Mouse (Mus musculus): ENCODE measurements at regions not wholly inside any gene's neighbourhood (a gene's known extent, or its start where the extent isn't known, plus 50 kb on each side); places are given as distances from the start of the nearest gene placed in this dataset.

DNA sequence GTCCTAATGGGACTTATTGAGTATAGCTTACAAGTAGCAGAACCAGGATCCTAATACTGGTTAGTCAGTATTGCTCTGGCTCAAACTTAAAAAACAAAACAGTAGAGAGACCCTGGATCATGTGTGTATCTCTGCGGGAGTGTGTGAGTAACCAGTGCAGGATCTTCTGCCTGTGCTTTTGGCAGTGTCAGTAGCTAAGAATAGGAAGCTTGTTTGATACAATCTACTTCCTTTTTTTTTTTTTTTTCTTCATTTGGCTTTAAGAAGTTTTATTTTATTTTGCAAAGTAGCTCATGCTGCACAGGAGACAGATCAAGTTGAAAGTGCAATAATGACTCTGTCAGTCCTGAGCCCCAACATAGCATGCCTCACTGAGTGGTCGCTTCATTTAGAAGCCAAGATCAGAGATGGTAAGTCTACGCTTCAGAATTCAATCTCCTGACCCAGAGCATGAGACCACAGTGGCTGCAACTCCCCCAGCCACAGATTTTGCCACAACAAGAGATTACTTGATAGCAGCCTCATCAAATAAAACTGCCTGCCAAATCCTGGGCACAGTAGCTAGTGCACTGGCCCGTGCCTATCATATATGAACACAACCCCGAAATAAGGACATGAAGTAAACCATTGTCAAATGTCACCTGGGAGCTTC, 306.4 kb upstream of the Pitrm1 start:
- no peak overlapping the region for H3K4me3 ChIP-seq (ENCODE audit: control insufficient read depth in 1 of 2, insufficient read depth in 1 of 2, low read depth in 2 of 2, low read length in 2 of 2)
- H3K79me2 ChIP-seq (ENCODE audit: control insufficient read depth, insufficient read depth, low read length, poor library complexity): no peaks in the 10 kb centered on the region
- no peaks in the 10 kb centered on the region for H3K9me3 ChIP-seq (replicated peaks; ENCODE audit: insufficient read depth, low read length)
- no peaks in the 10 kb centered on the region for H3K36me3 ChIP-seq (ENCODE audit: control insufficient read depth in 1 of 2, insufficient read depth in 2 of 2, low read length in 2 of 2)
- DNase-seq (ENCODE audit: low read depth, low spot score): peak; percentile 6
- H3K27me3 ChIP-seq (ENCODE audit: control insufficient read depth in 1 of 2, insufficient read depth in 2 of 2, low read length in 2 of 2): no peaks in the 10 kb centered on the region
- no peak overlapping the region for H3K9ac ChIP-seq (ENCODE audit: control insufficient read depth, low read depth, low read length, poor library complexity, severe bottlenecking)
- TF ChIP-seq ZNF384 (IDR thresholded peaks at IDR 0.05; ENCODE audit: low read depth, low read length) (peak; percentile 62; the same call in 1 of the 2 replicates), MYC (IDR thresholded peaks at IDR 0.05; ENCODE audit: low read depth, low read length) (no peak), ETS1 (IDR thresholded peaks at IDR 0.05; ENCODE audit: low read depth, low read length) (no peak)
- H3K27ac ChIP-seq (ENCODE audit: control insufficient read depth, low read depth, low read length): no peak overlapping the region
- no peaks in the 10 kb centered on the region for H3K4me1 ChIP-seq (ENCODE audit: control insufficient read depth in 1 of 2, insufficient read depth in 2 of 2, low read length in 2 of 2)

DNA sequence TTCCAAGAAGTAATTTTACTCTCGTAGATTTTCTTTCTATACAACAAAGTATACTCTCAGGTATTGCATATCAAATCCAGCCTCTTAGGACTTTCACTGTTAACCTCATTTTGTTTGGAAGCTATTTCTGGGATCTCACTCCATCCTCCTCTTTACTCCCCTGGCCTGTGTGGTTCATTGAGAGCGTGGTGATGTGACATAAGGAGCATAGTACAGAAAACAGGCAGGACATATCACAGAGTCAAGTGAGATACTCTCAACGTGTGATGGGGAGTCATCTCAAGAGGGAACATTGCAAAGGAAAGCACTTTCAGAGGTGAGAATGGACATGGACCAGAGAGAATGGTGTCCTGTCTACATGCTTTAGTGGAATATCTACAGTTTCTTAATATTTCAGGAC, 297.8 kb upstream of the Pitrm1 start:
- Histone ChIP-seq H3K4me3 (ENCODE audit: control insufficient read depth in 1 of 2, insufficient read depth in 1 of 2, low read depth in 2 of 2, low read length in 2 of 2) (no peak overlapping the region), H3K27me3 (ENCODE audit: control insufficient read depth in 1 of 2, insufficient read depth in 2 of 2, low read length in 2 of 2) (no peaks in the 10 kb centered on the region), H3K36me3 (ENCODE audit: control insufficient read depth in 1 of 2, insufficient read depth in 2 of 2, low read length in 2 of 2) (no peaks in the 10 kb centered on the region), H3K9me3 (replicated peaks; ENCODE audit: insufficient read depth, low read length) (no peaks in the 10 kb centered on the region), H3K27ac (ENCODE audit: control insufficient read depth, low read depth, low read length) (no peak overlapping the region), H3K79me2 (ENCODE audit: control insufficient read depth, insufficient read depth, low read length, poor library complexity) (no peaks in the 10 kb centered on the region), H3K4me1 (ENCODE audit: control insufficient read depth in 1 of 2, insufficient read depth in 2 of 2, low read length in 2 of 2) (no peaks in the 10 kb centered on the region), H3K9ac (ENCODE audit: control insufficient read depth, low read depth, low read length, poor library complexity, severe bottlenecking) (no peak overlapping the region)
- no peak for TF ChIP-seq USF2 (IDR thresholded peaks at IDR 0.05; ENCODE audit: borderline replicate concordance in 1 of 2, insufficient read depth in 1 of 2, low read depth in 1 of 2, low read length in 2 of 2)
- TF ChIP-seq TBP (IDR thresholded peaks at IDR 0.05; ENCODE audit: low read depth, low read length): no peak
- TF ChIP-seq KAT2A (conservative IDR thresholded peaks at IDR 0.05; ENCODE audit: low read depth, low read length): no peak
- no peak for DNase-seq (ENCODE audit: low read depth, low spot score)

DNA sequence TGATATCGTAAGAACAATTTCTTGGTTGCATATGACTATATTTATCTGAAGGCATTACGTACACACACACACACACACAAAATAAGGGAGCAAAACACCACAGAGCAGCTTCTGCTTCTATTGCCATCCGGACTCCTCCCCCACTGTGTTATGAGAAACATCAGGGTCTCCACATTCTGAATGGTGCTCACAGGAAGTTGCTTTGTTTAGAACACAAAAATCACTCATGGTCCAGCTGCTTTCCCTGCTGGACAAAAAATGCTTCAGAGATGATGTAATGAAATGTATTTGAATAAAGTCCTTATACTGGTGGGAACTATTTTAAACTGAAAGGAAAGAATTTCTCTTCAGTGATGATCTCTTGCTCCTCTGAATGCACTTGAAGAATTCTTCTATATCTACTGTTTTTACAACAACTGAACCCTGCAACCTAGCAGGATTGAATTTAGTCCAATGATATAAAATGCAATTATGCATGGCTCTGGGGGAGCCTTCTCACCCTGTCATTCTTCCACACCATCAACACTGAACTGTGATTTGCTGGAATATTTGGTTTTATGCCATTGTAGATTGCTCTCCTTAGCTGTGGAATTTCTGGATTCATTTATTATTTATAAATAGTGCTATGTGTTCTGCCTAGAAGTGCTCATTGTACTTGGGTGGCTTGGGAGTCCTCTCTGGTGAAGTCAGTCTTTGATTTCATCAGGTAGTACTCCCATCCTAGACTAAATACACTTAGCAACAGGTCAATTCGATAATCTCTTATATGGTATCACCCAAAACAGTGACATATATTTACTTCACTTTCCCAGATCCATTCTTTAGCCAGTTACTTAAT, 296.7 kb upstream of the Pitrm1 start:
- no peak for DNase-seq (ENCODE audit: low read depth, low spot score)
- Histone ChIP-seq H3K27ac (ENCODE audit: control insufficient read depth, low read depth, low read length) (no peak overlapping the region), H3K79me2 (ENCODE audit: control insufficient read depth, insufficient read depth, low read length, poor library complexity) (no peaks in the 10 kb centered on the region), H3K4me3 (ENCODE audit: control insufficient read depth in 1 of 2, insufficient read depth in 1 of 2, low read depth in 2 of 2, low read length in 2 of 2) (no peak overlapping the region), H3K9ac (ENCODE audit: control insufficient read depth, low read depth, low read length, poor library complexity, severe bottlenecking) (no peak overlapping the region), H3K4me1 (ENCODE audit: control insufficient read depth in 1 of 2, insufficient read depth in 2 of 2, low read length in 2 of 2) (no peaks in the 10 kb centered on the region), H3K36me3 (ENCODE audit: control insufficient read depth in 1 of 2, insufficient read depth in 2 of 2, low read length in 2 of 2) (no peaks in the 10 kb centered on the region), H3K9me3 (replicated peaks; ENCODE audit: insufficient read depth, low read length) (no peaks in the 10 kb centered on the region), H3K27me3 (ENCODE audit: control insufficient read depth in 1 of 2, insufficient read depth in 2 of 2, low read length in 2 of 2) (no peaks in the 10 kb centered on the region)
- TF ChIP-seq ZNF384 (IDR thresholded peaks at IDR 0.05; ENCODE audit: low read depth, low read length): no peak
- TF ChIP-seq ZKSCAN1 (IDR thresholded peaks at IDR 0.05; ENCODE audit: low read depth, low read length): no peak
- no peak for TF ChIP-seq ZC3H11A (IDR thresholded peaks at IDR 0.05; ENCODE audit: low read depth, low read length)
- no peak for TF ChIP-seq NELFE (IDR thresholded peaks at IDR 0.05; ENCODE audit: low read depth, low read length)
- no peak for TF ChIP-seq TBP (IDR thresholded peaks at IDR 0.05; ENCODE audit: low read depth, low read length)
- no peak for TF ChIP-seq RCOR1 (IDR thresholded peaks at IDR 0.05; ENCODE audit: low read depth, low read length)
